Mouse (Mus musculus): ENCODE measurements around the gene Lmod3. TPM values are rescaled to one million over a fixed set of nuclear protein-coding genes. Genes with fewer than 3 reads are reported as not detected.

Gene Lmod3
- polyA plus RNA-seq, 1 experiment from 2014 or later = not detected

GRCm38 (mm10) chr6:97242522-97242921 lies 10.0 kb downstream of the Lmod3 start:
- H3K27ac ChIP-seq (ENCODE audit: low read length) = no peak overlapping the region
- H3K4me2 ChIP-seq (ENCODE audit: low read length) = no peak overlapping the region
- ATAC-seq = no peak
- WGBS = 96% methylated on average over 4 of the region's 4 CpGs
- H3K4me3 ChIP-seq (ENCODE audit: low read depth, low read length) = no peak overlapping the region
- H3K4me1 ChIP-seq (ENCODE audit: control insufficient read depth, insufficient read depth, low read length) = no peaks in the 10 kb centered on the region
- no peak overlapping the region for H3K9ac ChIP-seq (ENCODE audit: low read depth, low read length)
- H3K36me3 ChIP-seq (ENCODE audit: control insufficient read depth, insufficient read depth, low read length) = no peaks in the 10 kb centered on the region
- H3K27me3 ChIP-seq (ENCODE audit: control insufficient read depth, insufficient read depth, low read depth, low read length) = no peaks in the 10 kb centered on the region
- no peaks in the 10 kb centered on the region for H3K9me3 ChIP-seq (replicated peaks; ENCODE audit: control insufficient read depth, low read length, poor library complexity, severe bottlenecking)

GRCm38 (mm10) chr6:97240092-97240491 lies 12.5 kb downstream of the Lmod3 start:
- Histone ChIP-seq H3K27ac (ENCODE audit: low read length) (no peak overlapping the region), H3K4me2 (ENCODE audit: low read length) (no peak overlapping the region), H3K9me3 (replicated peaks; ENCODE audit: control insufficient read depth, low read length, poor library complexity, severe bottlenecking) (no peaks in the 10 kb centered on the region), H3K9ac (ENCODE audit: low read depth, low read length) (no peak overlapping the region), H3K27me3 (ENCODE audit: control insufficient read depth, insufficient read depth, low read depth, low read length) (no peaks in the 10 kb centered on the region), H3K4me1 (ENCODE audit: control insufficient read depth, insufficient read depth, low read length) (no peaks in the 10 kb centered on the region), H3K4me3 (ENCODE audit: low read depth, low read length) (no peak overlapping the region), H3K36me3 (ENCODE audit: control insufficient read depth, insufficient read depth, low read length) (peaks cover 2% of the 10 kb centered on the region; the same call in 1 of the 2 replicates)
- no peak for ATAC-seq
- 77% methylated on average over 5 of the region's 5 CpGs for WGBS

GRCm38 (mm10) chr6:97239360-97239759 lies 13.2 kb downstream of the Lmod3 start:
- Histone ChIP-seq H3K4me3 (ENCODE audit: low read depth, low read length) (no peak overlapping the region), H3K4me2 (ENCODE audit: low read length) (no peak overlapping the region), H3K4me1 (ENCODE audit: control insufficient read depth, insufficient read depth, low read length) (no peaks in the 10 kb centered on the region), H3K36me3 (ENCODE audit: control insufficient read depth, insufficient read depth, low read length) (peaks cover 5% of the 10 kb centered on the region; the same call in 1 of the 2 replicates), H3K9me3 (replicated peaks; ENCODE audit: control insufficient read depth, low read length, poor library complexity, severe bottlenecking) (no peaks in the 10 kb centered on the region), H3K27ac (ENCODE audit: low read length) (no peak overlapping the region), H3K9ac (ENCODE audit: low read depth, low read length) (no peak overlapping the region), H3K27me3 (ENCODE audit: control insufficient read depth, insufficient read depth, low read depth, low read length) (no peaks in the 10 kb centered on the region)
- 93% methylated on average over 6 of the region's 6 CpGs for WGBS
- no peak for ATAC-seq

- no peak overlapping the region for H3K27ac ChIP-seq (ENCODE audit: low read length)
- no peaks in the 10 kb centered on the region for H3K4me1 ChIP-seq (ENCODE audit: control insufficient read depth, insufficient read depth, low read length)
- no peak overlapping the region for H3K9ac ChIP-seq (ENCODE audit: low read depth, low read length)
- WGBS = 96% methylated on average over 5 of the region's 5 CpGs
- H3K36me3 ChIP-seq (ENCODE audit: control insufficient read depth, insufficient read depth, low read length) = peaks cover 16% of the 10 kb centered on the region
- H3K4me2 ChIP-seq (ENCODE audit: low read length) = no peak overlapping the region
- ATAC-seq = no peak
- H3K27me3 ChIP-seq (ENCODE audit: control insufficient read depth, insufficient read depth, low read depth, low read length) = no peaks in the 10 kb centered on the region
- H3K4me3 ChIP-seq (ENCODE audit: low read depth, low read length) = no peak overlapping the region
- no peaks in the 10 kb centered on the region for H3K9me3 ChIP-seq (replicated peaks; ENCODE audit: control insufficient read depth, low read length, poor library complexity, severe bottlenecking)
These were observed 16.5 kb downstream of the Lmod3 start for GRCm38 (mm10) chr6:97236088-97236487.

GRCm38 (mm10) chr6:97234911-97235668 lies 17.5 kb downstream of the Lmod3 start:
- H3K4me3 ChIP-seq (ENCODE audit: low read depth, low read length) = no peak overlapping the region
- no peaks in the 10 kb centered on the region for H3K9me3 ChIP-seq (replicated peaks; ENCODE audit: control insufficient read depth, low read length, poor library complexity, severe bottlenecking)
- no peak overlapping the region for H3K27ac ChIP-seq (ENCODE audit: low read length)
- ATAC-seq = no peak
- peaks cover 20% of the 10 kb centered on the region for H3K36me3 ChIP-seq (ENCODE audit: control insufficient read depth, insufficient read depth, low read length)
- H3K9ac ChIP-seq (ENCODE audit: low read depth, low read length) = no peak overlapping the region
- H3K4me1 ChIP-seq (ENCODE audit: control insufficient read depth, insufficient read depth, low read length) = no peaks in the 10 kb centered on the region
- 93% methylated on average over 7 of the region's 7 CpGs for WGBS
- H3K27me3 ChIP-seq (ENCODE audit: control insufficient read depth, insufficient read depth, low read depth, low read length) = no peaks in the 10 kb centered on the region
- H3K4me2 ChIP-seq (ENCODE audit: low read length) = no peak overlapping the region

GRCm38 (mm10) chr6:97227067-97227847 lies 25.3 kb downstream of the Lmod3 start:
- peaks cover 6% of the 10 kb centered on the region for H3K36me3 ChIP-seq (ENCODE audit: control insufficient read depth, insufficient read depth, low read length)
- ATAC-seq = no peak
- H3K9ac ChIP-seq (ENCODE audit: low read depth, low read length) = no peak overlapping the region
- H3K27ac ChIP-seq (ENCODE audit: low read length) = no peak overlapping the region
- 97% methylated on average over 9 of the region's 9 CpGs for WGBS
- H3K4me1 ChIP-seq (ENCODE audit: control insufficient read depth, insufficient read depth, low read length) = peaks cover under 1% of the 10 kb centered on the region
- no peaks in the 10 kb centered on the region for H3K9me3 ChIP-seq (replicated peaks; ENCODE audit: control insufficient read depth, low read length, poor library complexity, severe bottlenecking)
- H3K4me3 ChIP-seq (ENCODE audit: low read depth, low read length) = no peak overlapping the region
- no peak overlapping the region for H3K4me2 ChIP-seq (ENCODE audit: low read length)
- no peaks in the 10 kb centered on the region for H3K27me3 ChIP-seq (ENCODE audit: control insufficient read depth, insufficient read depth, low read depth, low read length)

GRCm38 (mm10) chr6:97226083-97226491 lies 26.5 kb downstream of the Lmod3 start:
- peaks cover 4% of the 10 kb centered on the region for H3K36me3 ChIP-seq (ENCODE audit: control insufficient read depth, insufficient read depth, low read length)
- H3K4me2 ChIP-seq (ENCODE audit: low read length) = no peak overlapping the region
- H3K4me3 ChIP-seq (ENCODE audit: low read depth, low read length) = no peak overlapping the region
- H3K27me3 ChIP-seq (ENCODE audit: control insufficient read depth, insufficient read depth, low read depth, low read length) = no peaks in the 10 kb centered on the region
- H3K9me3 ChIP-seq (replicated peaks; ENCODE audit: control insufficient read depth, low read length, poor library complexity, severe bottlenecking) = no peaks in the 10 kb centered on the region
- no peak overlapping the region for H3K27ac ChIP-seq (ENCODE audit: low read length)
- H3K9ac ChIP-seq (ENCODE audit: low read depth, low read length) = no peak overlapping the region
- 25% methylated on average over 1 of the region's 1 CpGs for whole genome bisulfite sequencing
- peaks cover 2% of the 10 kb centered on the region for H3K4me1 ChIP-seq (ENCODE audit: control insufficient read depth, insufficient read depth, low read length)
- no peak for ATAC-seq

GRCm38 (mm10) chr6:97224505-97224904 lies 28.1 kb downstream of the Lmod3 start:
- WGBS = 95% methylated on average over 8 of the region's 8 CpGs
- ATAC-seq = no peak

GRCm38 (mm10) chr6:97223566-97223965 lies 29.0 kb downstream of the Lmod3 start:
- Histone ChIP-seq H3K9me3 (replicated peaks; ENCODE audit: control insufficient read depth, low read length, poor library complexity, severe bottlenecking) (no peaks in the 10 kb centered on the region), H3K36me3 (ENCODE audit: control insufficient read depth, insufficient read depth, low read length) (no peaks in the 10 kb centered on the region)
- WGBS = 78% methylated on average over 4 of the region's 4 CpGs

More at GRCm38 (mm10) chr6:97224505-97224904, 28.1 kb downstream of the Lmod3 start:
- H3K4me1 ChIP-seq (ENCODE audit: control insufficient read depth, insufficient read depth, low read length) = peaks cover 2% of the 10 kb centered on the region
- no peak overlapping the region for H3K4me2 ChIP-seq (ENCODE audit: low read length)
- no peak overlapping the region for H3K4me3 ChIP-seq (ENCODE audit: low read depth, low read length)
- no peaks in the 10 kb centered on the region for H3K9me3 ChIP-seq (replicated peaks; ENCODE audit: control insufficient read depth, low read length, poor library complexity, severe bottlenecking)
- H3K9ac ChIP-seq (ENCODE audit: low read depth, low read length) = no peak overlapping the region
- H3K36me3 ChIP-seq (ENCODE audit: control insufficient read depth, insufficient read depth, low read length) = no peaks in the 10 kb centered on the region
- no peaks in the 10 kb centered on the region for H3K27me3 ChIP-seq (ENCODE audit: control insufficient read depth, insufficient read depth, low read depth, low read length)
- H3K27ac ChIP-seq (ENCODE audit: low read length) = no peak overlapping the region

More at GRCm38 (mm10) chr6:97223566-97223965, 29.0 kb downstream of the Lmod3 start:
- Histone ChIP-seq H3K27me3 (ENCODE audit: control insufficient read depth, insufficient read depth, low read depth, low read length) (no peaks in the 10 kb centered on the region), H3K4me1 (ENCODE audit: control insufficient read depth, insufficient read depth, low read length) (peaks cover 2% of the 10 kb centered on the region), H3K9ac (ENCODE audit: low read depth, low read length) (no peak overlapping the region), H3K27ac (ENCODE audit: low read length) (no peak overlapping the region), H3K4me2 (ENCODE audit: low read length) (no peak overlapping the region), H3K4me3 (ENCODE audit: low read depth, low read length) (no peak overlapping the region)
- no peak for ATAC-seq
